Mouse (Mus musculus): ENCODE data around the gene Me1.

DNA sequence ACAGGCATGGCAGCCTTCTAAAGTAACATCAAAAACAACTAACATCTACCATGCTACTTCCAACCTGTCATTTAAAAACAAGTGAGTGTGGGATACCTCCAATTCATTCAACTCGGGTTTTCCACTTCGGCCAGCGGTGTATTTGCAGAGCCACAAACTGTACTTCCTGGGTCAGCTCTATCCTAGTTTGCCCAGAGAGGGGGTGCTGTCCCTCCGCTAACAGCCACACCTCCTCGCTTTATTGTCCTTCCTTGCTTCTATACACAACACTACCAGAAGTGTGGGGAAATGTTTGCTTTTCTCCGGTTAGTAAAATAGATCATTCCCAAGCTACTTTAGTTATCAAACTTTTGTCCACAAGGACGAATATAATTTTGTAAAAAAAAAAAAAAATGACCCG, 124.8 kb downstream of the Me1 start:
- TF ChIP-seq CTCF (IDR thresholded peaks at IDR 0.05; ENCODE audit: low read depth) (no peak), EP300 (IDR thresholded peaks at IDR 0.05; ENCODE audit: low read depth) (no peak)
